Mouse (Mus musculus): ENCODE results near the gene Ndufaf2.

Ndufaf2 gene

GRCm38 (mm10) chr13:108084086-108084485 lies 74.3 kb downstream of the Ndufaf2 start:
- DNase-seq = peak; percentile 9

GRCm38 (mm10) chr13:108077901-108078300 lies 80.5 kb downstream of the Ndufaf2 start:
- no peak for DNase-seq

- no peak for DNase-seq
Observed at GRCm38 (mm10) chr13:108077476-108077875, 80.9 kb downstream of the Ndufaf2 start.

- no peak for DNase-seq
Observed at GRCm38 (mm10) chr13:108070171-108070570, 88.3 kb downstream of the Ndufaf2 start.

GRCm38 (mm10) chr13:108069151-108069550 lies 89.3 kb downstream of the Ndufaf2 start:
- no peak for DNase-seq

- DNase-seq = no peak
Observed at GRCm38 (mm10) chr13:108066021-108066420, 92.4 kb downstream of the Ndufaf2 start.

- DNase-seq = no peak
Observed at GRCm38 (mm10) chr13:108064331-108064730, 94.1 kb downstream of the Ndufaf2 start.

GRCm38 (mm10) chr13:108063374-108064134 lies 94.9 kb downstream of the Ndufaf2 start:
- DNase-seq = no peak

GRCm38 (mm10) chr13:108062900-108063299 lies 95.5 kb downstream of the Ndufaf2 start:
- DNase-seq = no peak

- no peak for DNase-seq
Observed at GRCm38 (mm10) chr13:108060936-108061578, 97.4 kb downstream of the Ndufaf2 start.

GRCm38 (mm10) chr13:108060286-108060885 lies 98.0 kb downstream of the Ndufaf2 start:
- DNase-seq = no peak

GRCm38 (mm10) chr13:108056896-108057295 lies 101.5 kb downstream of the Ndufaf2 start:
- no peak for DNase-seq

GRCm38 (mm10) chr13:108047364-108047763 lies 111.1 kb downstream of the Ndufaf2 start:
- DNase-seq = no peak

GRCm38 (mm10) chr13:108046891-108047290 lies 111.5 kb downstream of the Ndufaf2 start:
- DNase-seq = no peak

GRCm38 (mm10) chr13:108046071-108046470 lies 112.4 kb downstream of the Ndufaf2 start:
- no peak for DNase-seq

GRCm38 (mm10) chr13:108045646-108046045 lies 112.8 kb downstream of the Ndufaf2 start:
- DNase-seq = no peak

- peak; percentile 84 for DNase-seq
Observed at GRCm38 (mm10) chr13:108044222-108044941, 114.0 kb downstream of the Ndufaf2 start, which contains the start of gene Smim15. Gene Smim15, plus strand, starts transcription at chr13:108044446.

- peak; percentile 7 for DNase-seq
Observed at GRCm38 (mm10) chr13:108043431-108044221, 114.8 kb downstream of the Ndufaf2 start.

- DNase-seq = peak; percentile 43
Observed at GRCm38 (mm10) chr13:108041358-108041757, 117.1 kb downstream of the Ndufaf2 start.

GRCm38 (mm10) chr13:108040451-108040850 lies 118.0 kb downstream of the Ndufaf2 start:
- DNase-seq = no peak

GRCm38 (mm10) chr13:108039902-108040301 lies 118.5 kb downstream of the Ndufaf2 start:
- no peak for DNase-seq

GRCm38 (mm10) chr13:108039375-108039774 lies 119.0 kb downstream of the Ndufaf2 start:
- DNase-seq = no peak

Measured in cerebellum, adult 8-10 months (tissue).